Mouse (Mus musculus) regulatory T cell (primary cell): Measurements from ENCODE around the gene Brd4.

ENCODE experiments used
- in situ Hi-C: fragments of 300-600 bp; cut with MboI, MseI; formaldehyde crosslinking; loops from one replicate; pipeline ENCODE4 v1.15.1; 2025; ENCODE audit warnings: high pct_unique_total_duplicates

Gene Brd4

GRCm38 (mm10) chr17:32169518-32170225, 114.8 kb downstream of the Brd4 start:
- in situ Hi-C loops, result no loop called here

DNA sequence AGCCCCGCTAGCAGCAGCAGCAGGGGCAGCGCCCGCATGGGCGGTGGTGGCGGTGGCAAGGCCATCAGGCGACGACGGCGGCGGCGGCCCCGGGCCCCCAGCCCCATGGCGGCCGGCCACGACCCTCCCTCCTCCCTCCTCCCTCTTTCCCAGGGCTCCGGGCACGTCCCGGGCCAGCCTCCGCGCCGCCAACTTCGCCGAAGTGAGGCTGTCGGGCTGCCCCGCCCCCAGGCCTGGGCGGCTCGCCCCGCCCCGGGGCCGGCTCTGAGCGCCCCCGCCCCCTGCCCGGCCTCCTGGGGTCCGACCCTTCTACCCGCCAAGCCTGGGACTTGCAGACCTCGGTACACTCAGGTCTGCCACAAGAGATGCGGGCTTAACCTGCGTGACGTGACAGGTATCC, 117.8 kb downstream of the Brd4 start, which contains the start of gene Notch3:
Gene Notch3, minus strand, starts transcription at position 166 of the 400 bp plus-strand sequence.
- in situ Hi-C loops, result no loop called here

GRCm38 (mm10) chr17:32165803-32166595, 118.5 kb downstream of the Brd4 start:
- in situ Hi-C loops, result no loop called here

- in situ Hi-C loops, result no loop called here
Observed at GRCm38 (mm10) chr17:32165266-32165802, 119.2 kb downstream of the Brd4 start.

GRCm38 (mm10) chr17:32164780-32165179, 119.7 kb downstream of the Brd4 start:
- in situ Hi-C loops, result no loop called here

DNA sequence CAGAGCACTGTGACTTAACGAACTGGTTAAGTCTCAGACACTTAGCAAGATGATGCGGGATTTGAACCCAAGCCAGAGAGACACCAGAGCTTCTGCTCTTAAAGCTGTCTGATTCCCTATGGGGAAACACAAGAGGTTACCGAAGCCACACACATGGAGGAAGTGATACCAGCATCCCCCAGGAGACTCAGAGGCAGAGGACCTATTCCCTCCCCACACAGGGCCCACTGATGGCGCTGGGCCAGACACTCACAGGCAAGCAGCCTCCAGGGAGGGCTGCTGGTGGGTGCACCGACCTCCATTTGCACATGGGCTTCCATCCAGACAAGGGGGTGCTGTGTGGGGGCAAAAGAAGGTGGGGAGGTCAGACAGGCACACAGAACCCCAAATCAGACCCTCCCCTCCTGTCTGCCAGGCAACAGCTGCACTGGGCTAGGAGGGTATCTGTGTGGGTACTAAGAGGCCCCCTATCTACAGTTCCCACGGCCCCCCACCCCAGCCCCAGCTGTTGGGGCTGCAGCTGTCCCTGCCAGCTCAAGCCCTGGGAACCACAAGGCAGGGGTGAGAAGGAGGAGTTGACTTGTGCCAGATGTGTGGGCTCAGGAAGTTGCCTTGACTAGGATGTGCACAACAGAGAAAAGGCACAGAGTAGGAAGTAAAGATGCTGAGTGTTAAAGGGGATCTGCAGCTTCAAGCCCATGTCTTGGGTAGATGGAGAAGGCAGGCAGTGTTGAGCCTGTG, 120.4 kb downstream of the Brd4 start:
- in situ Hi-C loops, result no loop called here

GRCm38 (mm10) chr17:32162112-32162850, 122.2 kb downstream of the Brd4 start:
- in situ Hi-C loops, result no loop called here

DNA sequence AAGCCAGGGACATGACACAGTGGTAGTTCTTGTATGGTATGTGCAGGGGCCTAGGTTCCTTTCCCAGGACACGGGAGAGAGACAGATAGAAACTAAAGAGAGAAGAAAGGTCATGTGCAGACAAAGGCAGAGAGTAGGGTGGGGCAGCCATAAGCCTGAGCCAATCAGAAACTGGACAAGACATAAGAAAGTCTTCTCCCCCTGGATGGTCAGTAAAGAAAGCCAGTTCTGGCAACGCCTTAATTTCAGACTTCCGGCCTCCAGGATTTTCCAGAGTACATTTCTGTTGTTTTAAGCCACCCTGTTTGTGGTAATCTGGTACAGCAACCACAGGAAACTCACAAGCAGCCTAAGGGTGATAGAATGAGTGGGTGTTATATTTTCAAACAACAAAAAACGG, 123.6 kb downstream of the Brd4 start:
- in situ Hi-C loops, result no loop called here

- in situ Hi-C loops, result no loop called here
Observed at GRCm38 (mm10) chr17:32158841-32159240, 125.7 kb downstream of the Brd4 start.

GRCm38 (mm10) chr17:32146718-32147117, 137.8 kb downstream of the Brd4 start:
- in situ Hi-C loops, result no loop called here
